Mouse (Mus musculus): ENCODE results near the gene Polr3gl. TPM values are rescaled to one million over a fixed set of nuclear protein-coding genes. Genes with fewer than 3 reads are reported as not detected.
A peak's percentile ranks its signal among the peaks of the same experiment; 100 is the strongest.

The Polr3gl gene
- polyA plus RNA-seq, 1 experiment from 2014 or later: 36.7 TPM

DNA sequence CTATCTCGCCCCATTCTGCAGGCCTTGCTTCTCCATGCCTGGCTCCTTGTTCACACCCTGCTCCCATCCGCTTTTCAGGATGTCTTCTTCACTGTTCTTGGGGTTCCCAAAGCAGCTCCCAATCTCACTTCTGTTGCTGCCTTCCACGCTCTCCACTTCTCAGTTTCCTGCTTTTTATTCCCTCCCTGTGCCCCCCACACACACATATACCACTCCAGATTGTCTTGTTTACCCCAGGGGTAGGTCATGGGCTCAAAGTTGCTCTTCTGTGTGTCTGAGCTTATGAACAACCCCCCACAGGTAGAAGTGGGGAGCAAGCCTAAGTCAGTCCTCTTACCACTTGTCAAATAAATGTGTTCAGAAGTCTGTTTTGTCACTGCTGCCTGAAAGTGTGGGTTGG lies 5.4 kb upstream of the Polr3gl start:
- Histone ChIP-seq H3K4me2 (ENCODE audit: low read length) (no peak overlapping the region; the same call in 1 of the 2 replicates), H3K36me3 (ENCODE audit: control insufficient read depth, insufficient read depth, low read length) (no peaks in the 10 kb centered on the region), H3K27me3 (ENCODE audit: control insufficient read depth, insufficient read depth, low read depth, low read length) (no peaks in the 10 kb centered on the region), H3K4me1 (ENCODE audit: control insufficient read depth, insufficient read depth, low read length) (peaks cover 62% of the 10 kb centered on the region), H3K9ac (ENCODE audit: low read depth, low read length) (no peak overlapping the region), H3K4me3 (ENCODE audit: low read depth, low read length) (no peak overlapping the region), H3K9me3 (replicated peaks; ENCODE audit: control insufficient read depth, low read length, poor library complexity, severe bottlenecking) (no peaks in the 10 kb centered on the region), H3K27ac (ENCODE audit: low read length) (no peak overlapping the region)
- 74% methylated on average over 3 of the region's 3 CpGs for WGBS
- ATAC-seq: no peak

DNA sequence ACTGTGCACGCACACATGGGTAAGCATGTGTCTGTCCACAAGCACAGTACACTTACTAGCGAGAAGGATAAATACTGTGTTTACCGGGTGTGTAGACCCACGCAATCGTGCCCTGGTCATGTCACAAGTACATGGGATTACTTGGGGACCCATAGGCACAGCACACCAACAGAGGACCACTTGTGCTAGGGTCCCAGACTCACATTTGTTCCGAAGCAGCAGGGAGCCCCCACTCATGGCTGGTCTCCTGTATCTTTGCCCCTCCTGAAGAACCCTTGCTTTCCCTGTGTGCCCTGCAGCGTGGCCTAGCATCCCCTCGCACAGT lies 5.0 kb upstream of the Polr3gl start:
- Histone ChIP-seq H3K36me3 (ENCODE audit: control insufficient read depth, insufficient read depth, low read length) (no peaks in the 10 kb centered on the region), H3K27me3 (ENCODE audit: control insufficient read depth, insufficient read depth, low read depth, low read length) (no peaks in the 10 kb centered on the region), H3K4me1 (ENCODE audit: control insufficient read depth, insufficient read depth, low read length) (peaks cover 58% of the 10 kb centered on the region), H3K27ac (ENCODE audit: low read length) (no peak overlapping the region), H3K9ac (ENCODE audit: low read depth, low read length) (no peak overlapping the region; the same call in 1 of the 2 replicates), H3K4me2 (ENCODE audit: low read length) (peak overlapping the region; percentile 85), H3K9me3 (replicated peaks; ENCODE audit: control insufficient read depth, low read length, poor library complexity, severe bottlenecking) (no peaks in the 10 kb centered on the region), H3K4me3 (ENCODE audit: low read depth, low read length) (no peak overlapping the region; the same call in 1 of the 2 replicates)
- WGBS: 45% methylated on average over 8 of the region's 8 CpGs
- ATAC-seq: no peak

DNA sequence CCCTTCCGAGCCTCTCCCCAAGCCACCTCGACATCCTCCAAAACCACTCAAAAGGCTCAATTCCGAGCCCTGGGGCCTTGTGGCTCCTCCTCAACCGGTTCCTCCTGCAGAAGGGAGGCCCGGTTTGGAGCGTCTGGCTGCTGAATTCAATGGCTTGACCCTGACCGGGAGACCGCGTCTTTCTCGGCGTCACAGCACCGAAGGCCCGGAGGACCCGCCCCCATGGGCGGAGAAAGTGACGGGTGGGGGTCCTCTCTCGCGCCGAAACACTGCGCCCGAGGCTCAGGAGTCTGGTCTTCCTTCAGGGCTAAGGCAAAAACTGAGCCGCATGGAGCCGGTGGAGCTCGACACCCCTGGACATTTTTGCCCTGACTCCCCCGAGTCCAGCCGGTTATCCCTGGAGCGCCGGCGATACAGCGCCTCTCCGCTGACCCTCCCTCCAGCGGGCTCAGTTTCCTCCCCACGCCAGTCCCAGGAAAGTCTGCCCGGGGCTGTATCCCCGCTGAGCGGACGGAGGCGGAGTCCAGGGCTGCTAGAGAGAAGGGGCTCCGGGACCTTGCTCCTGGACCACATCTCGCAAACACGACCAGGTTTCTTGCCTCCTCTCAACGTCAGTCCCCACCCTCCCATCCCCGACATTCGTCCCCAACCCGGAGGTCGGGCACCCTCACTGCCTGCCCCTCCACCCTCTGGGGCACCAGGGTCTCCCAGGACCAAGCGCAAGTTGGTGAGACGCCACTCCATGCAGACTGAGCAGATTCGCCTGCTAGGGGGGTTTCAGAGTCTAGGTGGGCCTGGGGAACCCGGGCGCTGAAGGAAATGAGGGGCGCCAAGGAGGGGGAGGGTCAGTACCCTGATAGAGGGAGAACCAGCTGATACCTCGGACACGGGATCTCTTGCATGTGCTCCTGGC lies 4.4 kb upstream of the Polr3gl start:
- ATAC-seq: no peak
- Histone ChIP-seq H3K9me3 (replicated peaks; ENCODE audit: control insufficient read depth, low read length, poor library complexity, severe bottlenecking) (no peaks in the 10 kb centered on the region), H3K4me2 (ENCODE audit: low read length) (peak overlapping the region; percentile 85), H3K9ac (ENCODE audit: low read depth, low read length) (peak overlapping the region; percentile 85), H3K36me3 (ENCODE audit: control insufficient read depth, insufficient read depth, low read length) (no peaks in the 10 kb centered on the region), H3K4me1 (ENCODE audit: control insufficient read depth, insufficient read depth, low read length) (peaks cover 52% of the 10 kb centered on the region), H3K27ac (ENCODE audit: low read length) (peak overlapping the region; percentile 66), H3K27me3 (ENCODE audit: control insufficient read depth, insufficient read depth, low read depth, low read length) (no peaks in the 10 kb centered on the region), H3K4me3 (ENCODE audit: low read depth, low read length) (peak overlapping the region; percentile 57)
- 1% methylated on average over 54 of the region's 54 CpGs for WGBS

DNA sequence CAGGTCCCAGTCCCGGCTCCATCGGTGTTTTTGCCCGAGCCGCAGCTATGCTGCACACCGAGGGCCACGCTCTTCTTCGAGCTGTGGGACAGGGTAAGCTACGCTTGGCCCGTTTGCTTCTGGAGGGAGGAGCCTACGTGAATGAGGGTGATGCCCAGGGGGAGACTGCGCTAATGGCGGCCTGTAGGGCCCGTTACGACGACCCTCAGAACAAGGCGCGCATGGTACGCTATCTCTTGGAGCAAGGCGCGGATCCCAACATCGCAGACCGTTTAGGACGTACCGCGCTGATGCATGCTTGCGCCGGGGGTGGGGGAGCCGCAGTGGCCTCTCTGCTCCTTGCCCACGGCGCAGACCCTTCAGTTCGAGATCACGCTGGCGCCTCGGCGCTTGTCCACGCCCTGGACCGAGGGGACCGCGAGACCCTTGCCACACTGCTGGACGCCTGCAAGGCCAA lies 3.5 kb upstream of the Polr3gl start:
- Histone ChIP-seq H3K9me3 (replicated peaks; ENCODE audit: control insufficient read depth, low read length, poor library complexity, severe bottlenecking) (no peaks in the 10 kb centered on the region), H3K4me2 (ENCODE audit: low read length) (peak overlapping the region; percentile 85), H3K36me3 (ENCODE audit: control insufficient read depth, insufficient read depth, low read length) (no peaks in the 10 kb centered on the region), H3K4me1 (ENCODE audit: control insufficient read depth, insufficient read depth, low read length) (peaks cover 52% of the 10 kb centered on the region), H3K27ac (ENCODE audit: low read length) (peak overlapping the region; percentile 66), H3K4me3 (ENCODE audit: low read depth, low read length) (peak overlapping the region; percentile 57), H3K27me3 (ENCODE audit: control insufficient read depth, insufficient read depth, low read depth, low read length) (no peaks in the 10 kb centered on the region), H3K9ac (ENCODE audit: low read depth, low read length) (peak overlapping the region; percentile 85)
- under 1% methylated on average over 40 of the region's 40 CpGs for WGBS
- 0 out of 2 replicates have a peak, but pooled peaks have one; percentile 2 for ATAC-seq

DNA sequence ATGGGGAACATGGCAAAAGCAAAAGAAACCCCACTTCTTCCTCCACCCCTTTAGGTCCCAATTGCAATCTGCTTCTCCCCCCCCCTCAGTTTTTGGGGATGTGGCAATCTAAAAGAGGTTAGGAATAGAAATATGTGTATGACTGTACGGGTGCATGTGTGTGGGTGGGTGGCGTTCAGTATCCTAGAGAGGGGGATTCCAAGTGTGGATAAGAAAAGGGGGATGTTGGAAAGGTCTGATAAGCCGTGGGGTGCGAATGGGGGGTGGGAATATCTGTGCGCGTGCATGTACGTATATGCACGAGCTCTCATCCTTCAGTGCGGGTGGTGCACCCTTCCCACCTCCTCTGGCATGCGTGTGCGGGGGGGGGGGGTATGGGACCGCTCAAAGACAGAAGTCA lies 2.9 kb upstream of the Polr3gl start:
- Histone ChIP-seq H3K4me1 (ENCODE audit: control insufficient read depth, insufficient read depth, low read length) (peaks cover 49% of the 10 kb centered on the region), H3K36me3 (ENCODE audit: control insufficient read depth, insufficient read depth, low read length) (no peaks in the 10 kb centered on the region), H3K9me3 (replicated peaks; ENCODE audit: control insufficient read depth, low read length, poor library complexity, severe bottlenecking) (no peaks in the 10 kb centered on the region), H3K4me2 (ENCODE audit: low read length) (peak overlapping the region; percentile 85), H3K9ac (ENCODE audit: low read depth, low read length) (peak overlapping the region; percentile 85), H3K27me3 (ENCODE audit: control insufficient read depth, insufficient read depth, low read depth, low read length) (no peaks in the 10 kb centered on the region), H3K4me3 (ENCODE audit: low read depth, low read length) (peak overlapping the region; percentile 57), H3K27ac (ENCODE audit: low read length) (peak overlapping the region; percentile 66)
- WGBS: 0% methylated on average over 8 of the region's 12 CpGs
- ATAC-seq: no peak

DNA sequence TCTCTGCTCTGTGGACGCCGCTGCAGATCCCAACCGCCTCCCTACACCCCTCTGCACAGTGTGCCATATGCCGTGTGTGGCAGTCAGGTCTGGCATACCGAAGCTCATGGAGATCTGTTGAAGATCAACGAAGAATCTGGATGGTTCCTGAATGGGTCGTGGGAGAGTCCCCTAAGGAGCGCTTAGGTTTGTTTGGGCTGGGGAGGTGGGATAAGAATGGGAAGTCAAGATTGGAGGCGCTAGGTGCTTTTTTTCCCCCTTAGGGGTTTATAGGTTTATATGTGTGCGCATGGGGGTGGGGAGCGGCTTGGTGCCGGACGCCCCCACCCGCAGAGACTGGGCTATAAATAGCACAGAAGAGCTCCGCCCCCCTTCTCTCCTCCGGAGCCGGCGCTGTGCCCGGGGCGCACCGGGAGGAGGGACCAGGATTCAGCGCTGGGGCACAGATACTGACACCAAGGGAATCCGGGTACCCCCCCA lies 2.3 kb upstream of the Polr3gl start, which contains the start of gene Ankrd34a:
Ankrd34a (plus strand) TSS at position 409 of the 480 bp plus-strand sequence.
- no peak for ATAC-seq
- Histone ChIP-seq H3K4me1 (ENCODE audit: control insufficient read depth, insufficient read depth, low read length) (peaks cover 47% of the 10 kb centered on the region), H3K9me3 (replicated peaks; ENCODE audit: control insufficient read depth, low read length, poor library complexity, severe bottlenecking) (no peaks in the 10 kb centered on the region), H3K4me3 (ENCODE audit: low read depth, low read length) (peak within 1 kb of the TSS; percentile 57), H3K9ac (ENCODE audit: low read depth, low read length) (peak within 1 kb of the TSS; percentile 85), H3K36me3 (ENCODE audit: control insufficient read depth, insufficient read depth, low read length) (no peaks in the 10 kb centered on the region), H3K27ac (ENCODE audit: low read length) (peak within 1 kb of the TSS; percentile 66), H3K4me2 (ENCODE audit: low read length) (peak within 1 kb of the TSS; percentile 85), H3K27me3 (ENCODE audit: control insufficient read depth, insufficient read depth, low read depth, low read length) (no peaks in the 10 kb centered on the region)
- under 1% methylated on average over 22 of the region's 23 CpGs for WGBS

DNA sequence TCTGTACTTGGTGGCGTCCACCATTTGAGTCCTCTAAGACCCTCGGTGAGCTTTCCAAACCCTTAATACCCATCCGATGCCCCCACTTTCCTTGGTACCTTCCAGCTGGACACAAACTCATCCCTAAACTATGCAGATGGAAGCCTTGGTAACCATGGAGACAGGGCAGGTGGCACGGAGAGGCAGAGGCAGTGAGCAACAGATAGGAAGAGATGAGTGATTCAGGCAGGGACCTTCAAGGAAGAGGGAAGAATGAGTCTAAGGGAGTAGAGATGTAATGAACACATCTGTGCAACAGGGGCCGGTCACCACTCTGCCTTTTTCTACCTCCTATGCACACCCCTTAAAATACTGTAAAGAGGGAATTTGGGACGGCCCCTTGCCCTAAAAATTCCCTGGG lies 1.7 kb upstream of the Polr3gl start:
- ATAC-seq: no peak
- no peaks in the 10 kb centered on the region for H3K27me3 ChIP-seq (ENCODE audit: control insufficient read depth, insufficient read depth, low read depth, low read length)
- H3K9ac ChIP-seq (ENCODE audit: low read depth, low read length): peak overlapping the region; percentile 85; the same call in 1 of the 2 replicates
- H3K36me3 ChIP-seq (ENCODE audit: control insufficient read depth, insufficient read depth, low read length): no peaks in the 10 kb centered on the region
- H3K27ac ChIP-seq (ENCODE audit: low read length): peak overlapping the region; percentile 66
- H3K4me1 ChIP-seq (ENCODE audit: control insufficient read depth, insufficient read depth, low read length): peaks cover 47% of the 10 kb centered on the region
- peak overlapping the region; percentile 85 for H3K4me2 ChIP-seq (ENCODE audit: low read length)
- WGBS: 25% methylated on average over 6 of the region's 6 CpGs
- H3K4me3 ChIP-seq (ENCODE audit: low read depth, low read length): peak overlapping the region; percentile 57
- no peaks in the 10 kb centered on the region for H3K9me3 ChIP-seq (replicated peaks; ENCODE audit: control insufficient read depth, low read length, poor library complexity, severe bottlenecking)

DNA sequence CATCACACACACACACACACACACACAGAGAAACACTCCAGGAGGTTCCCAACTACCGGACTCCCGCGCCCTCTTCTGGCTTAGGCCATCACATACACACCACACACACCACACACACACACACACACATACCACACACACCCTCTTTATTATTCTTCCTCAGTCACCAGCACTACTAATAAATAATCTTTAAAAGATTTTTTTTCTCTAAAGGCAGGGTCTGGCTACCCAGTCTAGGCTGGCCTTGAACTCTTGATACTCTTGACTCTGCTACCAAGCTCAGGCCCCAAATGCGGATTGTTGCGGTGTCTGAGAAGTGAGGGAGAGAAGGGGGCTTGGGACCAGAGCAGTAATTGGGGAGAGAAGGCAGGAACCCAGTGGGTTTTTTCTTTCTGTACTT lies 870 bp upstream of the Polr3gl start:
- no peaks in the 10 kb centered on the region for H3K36me3 ChIP-seq (ENCODE audit: control insufficient read depth, insufficient read depth, low read length)
- H3K4me3 ChIP-seq (ENCODE audit: low read depth, low read length): no peak overlapping the region
- H3K27me3 ChIP-seq (ENCODE audit: control insufficient read depth, insufficient read depth, low read depth, low read length): no peaks in the 10 kb centered on the region
- no peaks in the 10 kb centered on the region for H3K9me3 ChIP-seq (replicated peaks; ENCODE audit: control insufficient read depth, low read length, poor library complexity, severe bottlenecking)
- ATAC-seq: no peak
- H3K9ac ChIP-seq (ENCODE audit: low read depth, low read length): no peak overlapping the region
- WGBS: 80% methylated on average over 5 of the region's 5 CpGs
- no peak overlapping the region for H3K4me2 ChIP-seq (ENCODE audit: low read length)
- H3K27ac ChIP-seq (ENCODE audit: low read length): no peak overlapping the region
- H3K4me1 ChIP-seq (ENCODE audit: control insufficient read depth, insufficient read depth, low read length): peaks cover 42% of the 10 kb centered on the region

DNA sequence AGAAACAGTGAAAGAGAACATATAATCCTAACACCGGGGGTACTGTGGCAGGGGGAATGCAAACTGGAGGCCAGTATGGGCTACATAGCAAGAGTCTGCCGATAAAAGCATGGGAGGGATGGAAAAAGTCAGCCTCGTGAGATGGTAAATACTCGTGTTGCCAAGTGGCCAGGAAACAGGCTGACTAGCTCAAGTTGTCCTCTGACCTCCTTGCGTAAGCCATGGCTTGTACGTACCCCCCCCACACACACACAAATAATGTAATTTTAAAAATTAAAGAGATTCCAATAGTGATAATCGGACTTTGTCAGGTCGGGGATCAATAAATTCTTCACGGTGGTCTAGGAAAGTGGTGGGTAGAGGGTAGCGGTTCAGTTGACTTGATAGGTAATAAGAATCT lies 607 bp downstream of the Polr3gl start:
- H3K27me3 ChIP-seq (ENCODE audit: control insufficient read depth, insufficient read depth, low read depth, low read length): no peaks in the 10 kb centered on the region
- H3K4me2 ChIP-seq (ENCODE audit: low read length): peak overlapping the region; percentile 95
- no peak for ATAC-seq
- H3K4me1 ChIP-seq (ENCODE audit: control insufficient read depth, insufficient read depth, low read length): peaks cover 33% of the 10 kb centered on the region
- H3K36me3 ChIP-seq (ENCODE audit: control insufficient read depth, insufficient read depth, low read length): no peaks in the 10 kb centered on the region
- H3K9me3 ChIP-seq (replicated peaks; ENCODE audit: control insufficient read depth, low read length, poor library complexity, severe bottlenecking): no peaks in the 10 kb centered on the region
- peak overlapping the region; percentile 78 for H3K9ac ChIP-seq (ENCODE audit: low read depth, low read length)
- H3K4me3 ChIP-seq (ENCODE audit: low read depth, low read length): peak overlapping the region; percentile 68
- H3K27ac ChIP-seq (ENCODE audit: low read length): peak overlapping the region; percentile 83
- 1% methylated on average over 10 of the region's 10 CpGs for WGBS

Data from midbrain, embryonic 16.5 days (tissue).